Mouse (Mus musculus): Measurements from ENCODE around the gene Spsb4.

DNA sequence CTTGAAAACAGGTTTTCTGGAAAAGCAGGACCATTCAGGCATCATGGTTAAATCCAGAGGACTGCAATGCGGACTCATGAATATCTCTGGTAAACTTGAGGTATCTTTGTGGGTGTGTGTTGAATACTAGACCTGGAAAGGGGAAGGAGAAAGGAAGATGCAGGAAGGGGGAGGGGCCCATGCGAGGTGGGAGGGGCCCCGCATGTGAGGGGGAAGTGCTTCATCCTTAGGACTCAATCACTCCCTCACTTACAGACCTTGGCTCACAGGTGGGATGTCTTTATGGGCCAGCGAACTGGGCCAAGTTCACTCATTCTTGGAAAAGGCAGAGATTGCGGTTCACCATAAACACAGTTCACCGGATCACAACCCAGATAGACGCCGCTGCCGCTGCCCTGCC is 4.9 kb downstream of the Spsb4 start:
- TF ChIP-seq CTCF (IDR thresholded peaks at IDR 0.05; ENCODE audit: low read depth, low read length) = no peak
- no peak for TF ChIP-seq GATA2 (IDR thresholded peaks at IDR 0.05; ENCODE audit: borderline replicate concordance, low read depth, low read length)

All from G1E (cell line).